In the genomic region with DNA sequence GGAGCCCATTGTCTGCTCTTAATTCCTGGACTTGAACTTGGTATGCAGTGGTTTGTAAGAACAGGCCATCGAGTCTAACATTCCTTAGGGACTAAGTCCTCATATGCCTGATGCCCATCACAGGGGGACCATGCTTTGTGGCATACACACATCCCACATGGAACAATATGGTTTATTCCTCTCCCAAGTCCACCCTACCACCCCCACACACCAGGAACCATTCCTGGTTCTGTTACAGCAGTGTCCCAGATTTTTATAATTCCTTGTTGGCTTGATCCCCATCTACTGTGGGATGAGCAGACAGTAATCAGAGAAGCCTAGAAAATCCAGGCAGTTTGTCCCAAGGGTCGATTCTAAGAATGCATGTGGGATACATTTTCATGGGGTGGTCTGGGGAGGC, we compare ENCODE assay signal across 22 mouse cellular contexts. TPM values are rescaled to one million over a fixed set of nuclear protein-coding genes. Genes with fewer than 3 reads are reported as not detected.
"Had no signal": no experiment of that assay in that cellular context is flagged by ENCODE, and none has a peak within 500 bp of the region (broad histone marks: within the 10 kb centered on the region; RNA-seq: fewer than 3 reads in every experiment).

No protein-coding gene starts in this region.

- H3K36me3 ChIP-seq: midbrain, embryonic 15.5 days had no signal

- H3K4me3 ChIP-seq: lung, embryonic 15.5 days; midbrain, embryonic 13.5 days; midbrain, embryonic 15.5 days; neural tube, embryonic 12.5 days; stomach, embryonic 15.5 days had no signal

- H3K27me3 ChIP-seq: lung, embryonic 15.5 days; megakaryocyte, embryonic 14.5 days; midbrain, embryonic 13.5 days; midbrain, embryonic 15.5 days; neural tube, embryonic 12.5 days; stomach, embryonic 15.5 days had no signal

- DNase-seq: liver, postnatal 0 days; lung, adult 2 months; lung, postnatal 14 days; lung, postnatal 36 days; thymus, adult 2 months; thymus, postnatal 25 days; thymus, postnatal 4 days had no signal

- H3K27ac ChIP-seq: lung, embryonic 15.5 days; macrophage; midbrain, embryonic 13.5 days; midbrain, embryonic 15.5 days; neural tube, embryonic 12.5 days; stomach, embryonic 15.5 days; stomach, postnatal 0 days had no signal

- H3K4me1 ChIP-seq: lung, embryonic 15.5 days; megakaryocyte, embryonic 14.5 days; midbrain, embryonic 15.5 days; neural tube, embryonic 12.5 days; stomach, embryonic 15.5 days had no signal

RNA-seq across cellular contexts. Expression of a gene that starts 59.6 kb away (rescaled TPM):
- total RNA-seq: megakaryocyte progenitor cell, adult 5-6 weeks; monocyte, adult 5-6 weeks; neutrophil, adult 5-6 weeks had no signal
- polyA plus RNA-seq: liver, postnatal 0 days; lung, adult 2 months; lung, embryonic 15.5 days; lung, postnatal 0 days; macrophage; spleen, adult 2 months; stomach, postnatal 0 days; testis, adult 2 months; urinary bladder, adult 2 months had no signal
